Mouse (Mus musculus): ENCODE data around the gene Ormdl3.

DNA sequence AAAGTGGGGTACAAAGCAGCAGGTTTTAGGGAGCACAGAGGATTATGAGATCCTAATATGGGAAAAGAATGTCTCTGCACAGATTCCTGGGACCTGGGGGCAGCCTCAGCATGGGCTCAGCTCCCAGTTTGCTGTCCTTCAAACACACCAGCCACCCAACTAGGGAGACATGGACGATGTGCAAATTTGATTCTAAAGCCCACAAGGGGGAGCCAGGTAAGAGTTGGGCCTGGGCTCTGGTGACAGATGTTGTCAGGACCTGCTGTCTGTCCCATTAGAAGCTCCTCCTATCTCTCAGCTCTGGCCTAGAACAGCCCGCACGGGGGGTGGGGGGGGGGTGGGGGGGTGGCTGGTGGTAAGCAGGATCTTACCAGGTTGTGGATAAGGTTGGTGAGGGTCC is 3.6 kb downstream of the Ormdl3 start:
- TF ChIP-seq GATA1 (IDR thresholded peaks at IDR 0.05; ENCODE audit: borderline replicate concordance, low read length): no peak
- peak; percentile 13; the same call in 1 of the 2 replicates for TF ChIP-seq CTCF (IDR thresholded peaks at IDR 0.05; ENCODE audit: low read depth, low read length)
- TF ChIP-seq POLR2AphosphoS5 (IDR thresholded peaks at IDR 0.05; ENCODE audit: insufficient replicate concordance, low read depth, low read length): no peak
- TF ChIP-seq TAL1 (conservative IDR thresholded peaks at IDR 0.05; ENCODE audit: low read depth, low read length): no peak
